Mouse (Mus musculus) cerebellum, adult (tissue): ENCODE measurements around the gene Focad.

Source experiments
- ATAC-seq: cut with Nextera tagmentation; 2 replicates; pipeline ENCODE4 v1.9.2; 2017; ENCODE audit warnings: mild to moderate bottlenecking, moderate library complexity, mixed read lengths; ENCODE audit not compliant: insufficient number of reproducible peaks, low FRiP score, low TSS enrichment

Focad gene

DNA sequence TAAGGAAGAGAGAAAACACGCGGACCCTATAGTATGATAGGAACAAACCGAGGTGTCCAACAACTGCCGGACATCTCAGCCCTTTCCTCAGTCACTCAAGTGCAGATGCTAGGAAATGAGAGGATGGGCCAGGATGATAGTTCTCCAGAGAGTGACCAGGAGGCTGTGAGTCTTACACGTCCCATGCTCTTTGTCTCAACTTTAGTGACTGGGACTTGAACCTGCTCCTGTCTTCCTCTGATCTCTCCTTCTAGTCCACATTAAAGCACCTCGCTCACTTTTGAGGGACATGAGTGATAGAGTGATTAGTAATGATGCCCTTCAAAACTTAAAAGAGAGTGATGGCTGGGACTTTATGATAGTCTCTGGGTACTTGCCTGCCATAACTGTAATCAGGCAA, 114.2 kb downstream of the Focad start:
- ATAC-seq: no peak

DNA sequence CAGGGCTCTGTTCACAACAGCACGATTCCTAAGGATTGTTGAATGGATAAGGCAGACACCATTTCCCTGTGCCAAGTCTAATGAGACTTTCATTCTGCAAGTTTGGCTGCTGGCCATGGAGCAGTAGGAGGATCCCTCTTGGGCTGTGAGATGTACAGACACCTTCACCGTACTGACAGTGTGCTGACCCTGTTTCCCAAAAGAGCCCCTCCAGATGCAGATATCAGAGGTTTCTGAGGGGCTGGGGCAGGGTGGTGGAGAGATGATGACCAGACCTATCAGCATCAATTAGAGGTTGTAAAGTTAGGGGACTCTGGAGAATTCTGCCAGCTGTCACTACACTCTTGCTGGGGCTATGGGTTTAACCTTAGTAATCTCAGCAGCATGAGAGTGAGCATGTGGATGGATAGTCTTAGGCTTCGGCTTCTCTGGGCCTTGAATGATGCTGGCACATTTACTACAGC, 115.0 kb downstream of the Focad start:
- peak; percentile 46; the same call in 1 of the 2 replicates for ATAC-seq

DNA sequence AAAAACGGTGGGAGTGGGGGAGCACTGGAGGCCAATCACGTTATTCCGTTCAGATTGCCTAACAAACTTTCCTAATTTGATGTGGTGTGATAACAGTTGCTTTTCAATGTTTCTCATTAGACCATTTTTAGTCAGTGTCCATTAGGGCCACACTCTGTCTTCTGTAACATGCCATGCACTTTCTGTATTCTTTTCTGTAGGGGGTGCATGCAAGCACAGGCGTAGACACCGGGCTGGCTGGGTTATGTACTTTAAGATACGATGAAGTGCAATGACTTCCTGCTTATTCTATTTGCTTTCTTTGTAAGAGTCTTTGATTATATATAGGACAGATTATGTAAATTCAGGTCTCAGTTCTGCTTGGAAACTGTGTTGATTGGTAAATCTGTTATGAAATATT, 116.2 kb downstream of the Focad start:
- ATAC-seq: no peak

DNA sequence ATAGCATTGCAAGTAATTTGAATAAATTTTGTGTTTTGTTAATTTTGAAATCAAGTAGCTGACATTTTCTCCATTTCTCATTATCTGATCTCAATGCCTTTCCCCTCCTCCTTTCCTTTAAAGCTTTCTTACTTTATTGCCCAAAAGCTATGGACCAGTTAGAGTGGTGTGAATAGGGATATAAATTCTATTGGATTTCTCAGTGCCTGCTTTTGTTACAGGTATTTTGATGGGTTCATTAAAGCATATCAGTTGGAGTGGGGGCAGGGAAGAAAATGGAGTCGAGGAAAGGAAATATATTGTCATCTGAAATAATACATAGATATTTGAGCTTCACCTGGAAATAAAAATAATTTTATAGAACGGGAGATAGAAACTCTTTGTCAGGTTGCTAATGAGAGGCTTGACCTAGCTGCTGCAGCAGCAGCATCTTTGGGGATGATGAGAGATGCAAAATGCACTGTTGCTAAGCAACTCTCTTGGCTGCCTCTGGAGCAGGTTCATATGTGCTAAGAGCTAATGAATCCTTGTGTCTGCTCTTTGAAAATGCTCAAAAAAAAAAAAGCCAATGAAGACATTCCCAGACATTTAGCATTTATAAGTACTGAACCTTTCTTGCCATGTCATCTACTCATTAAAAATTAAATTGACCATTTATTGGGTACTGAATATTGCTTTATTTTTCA, 116.9 kb downstream of the Focad start:
- ATAC-seq: no peak

DNA sequence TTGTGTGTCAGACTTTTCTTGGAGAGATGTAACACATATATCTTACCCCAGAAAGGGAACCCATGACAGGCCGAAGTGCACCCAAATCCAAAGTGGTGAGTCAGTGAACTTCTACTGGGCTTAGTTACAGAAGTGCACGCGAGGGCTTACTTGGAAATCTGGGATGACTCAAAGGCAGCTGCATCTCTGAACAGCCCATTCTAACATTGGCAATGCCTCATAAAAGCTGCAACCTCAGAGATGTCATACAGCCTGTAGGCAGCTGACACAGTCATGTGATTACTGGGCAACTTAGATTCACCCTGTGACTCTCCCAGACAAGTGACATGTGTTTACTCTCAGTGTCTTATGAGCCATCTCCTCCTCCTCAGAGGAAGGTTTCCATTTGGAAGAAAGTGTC, 119.5 kb downstream of the Focad start:
- no peak for ATAC-seq

DNA sequence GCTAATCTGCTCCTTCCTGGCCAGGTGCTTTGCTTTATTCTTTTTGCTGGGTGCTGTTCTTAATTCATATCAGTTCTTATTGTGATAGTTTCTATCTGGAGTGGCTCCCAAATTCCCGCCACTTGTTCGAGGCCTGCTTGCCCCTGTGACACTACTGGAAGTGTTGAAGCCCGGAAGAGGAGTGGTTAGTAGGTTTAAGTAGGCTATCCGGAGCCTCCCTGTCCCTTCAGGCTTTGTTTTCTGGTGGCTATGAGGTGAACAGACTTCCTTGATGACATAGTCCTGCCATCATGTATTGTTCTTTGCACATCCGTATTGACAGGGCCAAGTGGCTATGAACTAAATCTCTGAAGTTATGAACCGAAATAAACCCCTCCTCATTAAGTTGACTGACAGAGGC, 123.9 kb downstream of the Focad start:
- ATAC-seq: no peak

DNA sequence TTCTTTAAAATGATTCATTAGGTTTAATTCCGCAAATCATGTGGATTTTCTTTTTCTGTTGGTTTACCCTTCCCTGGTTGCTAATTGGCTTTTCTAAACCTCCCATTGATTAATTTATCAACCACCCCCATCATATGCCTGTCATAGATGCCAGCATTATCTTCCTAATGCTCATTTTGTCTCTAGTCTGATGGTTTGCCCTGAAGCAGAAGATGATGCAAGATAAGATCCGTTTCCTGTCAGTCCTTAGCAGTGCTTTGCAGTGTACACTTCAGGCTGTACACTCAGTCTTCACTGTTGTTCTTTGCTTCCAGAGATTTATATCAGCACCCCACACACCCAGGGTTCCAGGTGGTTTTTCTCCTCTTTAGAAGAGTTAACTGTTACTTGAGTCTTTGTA, 124.4 kb downstream of the Focad start:
- ATAC-seq: no peak

DNA sequence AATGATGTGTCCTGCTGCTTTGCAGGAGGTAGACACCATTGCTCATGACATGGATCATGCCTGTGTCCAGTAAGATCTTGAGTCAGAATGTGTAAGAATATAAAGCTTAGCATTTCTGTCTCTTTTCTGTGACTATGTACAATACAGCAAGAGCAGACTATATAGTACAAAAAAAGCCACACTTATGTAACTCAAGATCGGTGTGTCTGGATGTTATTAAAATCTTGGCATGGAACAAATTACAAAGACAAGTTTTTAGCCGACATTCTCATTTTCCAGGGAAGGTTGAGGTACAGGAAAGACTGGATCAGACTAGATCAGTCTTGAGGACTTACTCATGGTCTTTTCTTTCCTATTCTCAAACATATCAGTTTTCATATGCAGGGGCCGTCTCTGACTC, 136.9 kb downstream of the Focad start:
- ATAC-seq: no peak

DNA sequence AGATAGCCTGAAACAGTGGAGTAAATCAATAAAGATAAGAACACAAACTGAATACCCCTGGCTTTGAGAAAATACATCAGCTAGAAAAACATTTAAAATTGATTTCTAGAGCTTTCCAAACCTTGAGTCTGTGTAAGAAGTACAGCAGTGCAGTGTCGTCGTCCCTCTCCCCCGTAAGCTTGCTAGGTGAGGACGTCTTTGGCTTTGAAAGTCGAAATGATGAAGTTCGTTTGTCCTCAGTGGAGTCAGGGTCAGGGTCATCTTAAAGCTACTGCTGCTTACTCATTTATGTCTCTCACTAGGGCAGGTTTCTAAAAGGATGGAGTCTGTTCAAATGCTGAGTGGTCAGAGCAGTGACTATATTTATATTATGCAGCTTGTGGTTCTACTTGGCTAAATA, 141.5 kb downstream of the Focad start:
- no peak for ATAC-seq

DNA sequence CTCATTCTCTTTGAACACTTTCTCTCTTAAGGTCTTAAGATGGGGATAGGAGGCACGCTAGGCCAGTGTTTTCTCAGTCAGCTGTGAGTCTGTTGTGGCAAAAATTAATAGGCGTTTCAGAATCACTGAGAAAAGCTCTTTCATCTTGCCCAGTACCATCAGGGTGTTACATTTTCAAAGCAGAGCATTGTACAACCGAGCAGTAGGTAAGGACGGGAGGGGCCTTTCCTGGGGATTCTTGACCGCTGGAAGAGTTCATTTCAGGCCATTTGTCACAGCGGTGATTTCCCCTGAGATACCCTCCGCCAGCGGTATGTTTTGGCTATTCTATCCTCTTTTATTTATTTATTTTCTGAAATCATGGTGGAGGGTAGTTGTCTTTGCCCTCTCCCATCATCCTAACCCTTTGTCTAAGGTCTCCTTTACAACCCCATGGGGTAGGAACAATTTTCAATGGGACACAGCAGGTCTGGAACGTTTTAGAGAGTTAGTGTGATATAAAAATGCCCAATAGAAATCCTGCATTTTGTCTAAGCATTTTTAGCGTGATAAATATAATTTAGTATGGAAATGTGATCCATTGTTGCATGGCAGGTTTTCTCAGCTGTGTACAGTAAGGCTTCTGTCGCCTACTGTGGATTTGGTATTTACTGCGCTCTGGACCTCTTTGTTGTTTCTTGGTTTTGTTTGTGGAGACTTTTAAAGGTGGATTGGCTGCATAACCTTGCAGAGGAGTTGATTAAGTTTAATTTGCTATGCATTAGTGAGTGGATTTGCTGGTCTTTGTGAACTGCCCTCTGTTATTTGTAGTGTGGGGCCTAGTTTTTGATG, 142.7 kb downstream of the Focad start:
- no peak for ATAC-seq

DNA sequence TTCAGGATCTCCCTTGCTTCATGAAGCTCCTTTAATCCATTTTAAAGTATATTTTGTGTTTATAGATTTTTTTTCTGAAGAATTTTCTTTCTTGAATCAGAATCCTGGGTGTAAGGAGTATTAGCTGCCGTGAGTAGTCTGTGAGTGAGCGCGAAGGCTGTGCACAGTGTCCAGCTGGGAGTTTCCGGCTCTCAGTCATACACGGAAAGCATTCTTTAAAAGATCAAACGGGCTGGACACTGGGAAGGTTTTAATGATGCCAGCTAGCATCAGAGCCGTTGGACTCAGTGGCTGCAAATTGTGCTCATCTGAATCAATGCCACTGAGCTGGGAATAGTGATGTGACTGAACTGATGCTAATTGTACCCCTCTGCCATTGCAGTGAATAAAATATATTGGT, 143.9 kb downstream of the Focad start:
- ATAC-seq: no peak

DNA sequence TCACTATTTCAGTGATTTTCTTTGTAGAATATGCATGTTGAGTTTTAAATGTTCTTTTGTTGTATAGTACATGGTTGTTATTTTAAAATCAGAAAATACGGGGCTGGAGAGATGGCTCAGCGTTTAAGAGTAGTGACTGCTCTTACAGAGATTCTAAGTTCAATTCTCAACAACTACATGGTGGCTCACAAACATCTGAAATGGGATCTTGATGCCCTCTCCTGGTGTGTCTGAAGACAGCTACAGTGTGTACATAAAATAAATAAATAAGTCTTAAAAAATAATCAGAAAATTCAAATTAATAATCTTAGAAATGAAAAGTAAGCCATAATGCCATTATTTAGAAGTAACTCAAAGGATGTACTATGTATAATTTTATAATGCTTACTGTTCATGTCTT, 149.4 kb downstream of the Focad start:
- no peak for ATAC-seq

DNA sequence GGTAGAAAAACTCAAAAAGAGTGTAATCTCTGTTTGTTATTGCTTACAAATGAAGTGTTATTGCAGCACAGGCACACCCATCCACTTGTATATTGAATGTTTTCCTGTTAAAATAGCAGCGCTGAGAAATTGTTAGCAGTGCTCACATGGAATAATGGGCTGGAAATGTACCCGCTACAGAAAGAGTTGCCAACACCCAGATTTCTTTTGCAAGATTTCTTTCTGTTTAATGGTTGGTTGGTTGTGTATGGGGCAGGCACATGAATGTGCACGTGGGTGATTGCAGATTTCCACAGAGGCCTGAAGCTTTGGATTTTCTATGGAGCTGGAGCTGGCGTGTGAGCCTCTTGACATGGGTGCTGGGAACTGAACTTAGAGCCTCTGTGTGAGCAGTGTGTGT, 151.1 kb downstream of the Focad start:
- no peak for ATAC-seq

DNA sequence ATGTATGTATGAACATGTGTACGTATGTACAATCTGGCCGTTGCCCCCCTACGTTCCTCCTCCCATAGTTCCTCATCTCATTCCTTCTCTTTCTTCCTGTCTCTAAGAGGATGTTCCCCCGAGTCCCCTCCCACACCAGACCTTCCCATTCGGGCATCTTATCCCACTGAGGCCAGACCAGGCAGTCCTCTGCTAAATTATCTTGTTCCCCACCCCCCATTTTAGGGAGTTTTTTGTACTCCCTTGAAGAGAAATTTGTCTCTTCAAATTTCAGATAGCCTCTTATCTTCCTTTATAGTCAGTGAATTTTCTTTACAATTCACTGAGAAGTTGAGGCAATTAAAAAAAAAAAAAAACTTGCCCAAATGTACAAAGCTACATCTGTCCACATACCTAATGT, 166.9 kb downstream of the Focad start:
- no peak for ATAC-seq

DNA sequence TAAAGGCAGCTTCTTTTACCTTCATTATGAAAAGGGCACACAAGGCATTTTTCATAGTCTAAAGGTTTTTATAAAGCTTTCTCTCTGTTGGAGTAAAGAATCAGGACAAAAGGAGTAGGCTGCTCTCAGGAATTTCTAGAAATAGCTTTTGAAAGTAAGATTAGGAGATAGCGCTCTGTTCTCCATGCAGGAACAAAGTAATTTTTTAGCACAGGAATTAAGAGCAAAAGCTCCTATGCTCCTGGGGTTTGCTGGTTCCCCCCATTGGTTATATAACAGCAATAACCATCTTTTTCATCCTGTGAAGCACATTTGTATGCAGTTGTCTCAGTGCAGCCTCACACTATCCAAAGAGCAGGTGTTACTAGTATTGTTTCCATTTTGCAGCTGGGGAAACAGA, 170.1 kb downstream of the Focad start:
- no peak for ATAC-seq

DNA sequence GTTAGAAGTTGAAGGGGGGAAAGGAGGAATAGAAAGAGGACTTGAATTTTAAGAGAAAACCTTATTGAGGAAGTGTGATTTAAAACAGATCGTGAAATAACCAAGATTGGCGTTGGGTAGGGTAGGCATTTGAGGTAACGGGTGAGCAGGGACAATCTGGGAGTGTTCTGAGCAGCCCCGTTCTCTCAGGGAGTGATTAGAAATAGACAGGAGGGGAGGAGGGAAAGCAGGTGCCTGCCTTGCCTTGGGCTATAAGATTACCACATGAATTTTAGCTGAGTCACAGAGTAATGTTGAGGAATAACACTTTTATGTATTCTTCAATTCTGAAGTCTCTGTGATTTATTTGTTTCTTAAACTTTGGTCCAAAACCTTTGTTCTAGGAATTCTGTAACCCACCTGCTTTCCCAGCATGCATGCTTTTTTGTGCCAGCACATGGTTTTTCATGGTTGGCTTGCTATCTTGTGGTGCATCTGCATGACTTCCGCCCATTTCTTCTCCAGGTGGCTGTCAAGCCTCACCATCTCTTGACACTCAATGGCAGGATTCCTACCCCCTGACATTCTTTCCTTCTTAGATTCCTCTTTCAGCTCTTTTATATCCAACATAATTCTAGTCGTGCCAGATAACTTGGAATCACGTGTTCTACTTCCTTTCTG, 176.1 kb downstream of the Focad start:
- ATAC-seq: peak; percentile 88

DNA sequence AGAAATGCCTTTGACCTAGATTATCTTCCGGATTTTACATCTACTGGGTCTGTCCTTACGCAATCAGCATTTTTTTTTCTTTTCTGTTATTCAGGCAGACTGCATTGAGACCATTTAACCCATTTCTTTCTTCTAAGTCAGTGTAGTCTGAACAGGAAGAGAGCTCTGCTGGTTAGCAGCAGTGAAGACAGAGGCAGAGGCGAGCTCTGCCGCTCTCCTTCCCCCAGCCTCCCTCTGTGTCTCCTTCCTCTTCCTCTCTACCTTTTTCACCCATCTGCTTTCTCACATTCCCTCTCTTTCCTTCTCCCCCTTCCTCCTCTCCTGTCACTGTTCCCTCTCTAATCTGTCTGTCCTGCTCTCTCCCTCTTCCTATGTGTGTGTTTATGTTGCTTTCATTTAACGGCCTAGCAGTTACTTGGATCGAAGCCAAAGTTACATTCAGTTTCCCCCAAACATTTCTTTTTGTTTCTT, 181.2 kb downstream of the Focad start:
- no peak for ATAC-seq

DNA sequence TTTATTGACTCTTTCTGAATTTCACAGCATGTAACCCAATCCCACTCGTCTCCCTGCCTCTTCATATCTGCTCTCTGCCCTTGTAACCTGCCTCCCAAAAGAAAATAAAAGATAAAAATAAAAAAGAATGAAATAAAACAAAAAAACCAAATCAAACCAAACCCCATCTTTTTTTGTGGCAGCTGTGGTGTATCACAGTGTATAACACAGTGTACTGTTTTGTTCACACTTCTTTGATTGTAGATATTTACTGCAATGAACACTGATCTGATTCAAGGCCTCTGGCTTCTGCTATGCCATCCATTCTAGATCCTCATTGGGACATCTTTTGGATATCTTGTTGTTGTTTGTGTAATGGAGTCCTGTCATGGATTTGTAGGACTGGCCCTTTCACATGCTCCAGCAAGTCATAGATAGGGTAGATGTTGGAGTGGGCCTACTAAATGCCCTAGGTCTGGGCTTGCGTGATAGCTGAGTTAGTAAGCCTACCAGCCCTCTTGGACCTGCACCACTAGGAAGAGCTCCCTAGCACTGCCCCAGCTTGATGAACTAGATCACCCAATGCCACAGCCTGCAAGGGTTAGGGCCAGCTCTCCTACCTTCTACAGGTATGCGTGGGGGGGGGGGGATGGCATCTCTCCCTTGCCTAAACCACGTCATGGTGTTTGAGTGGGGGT, 181.8 kb downstream of the Focad start:
- ATAC-seq: no peak

DNA sequence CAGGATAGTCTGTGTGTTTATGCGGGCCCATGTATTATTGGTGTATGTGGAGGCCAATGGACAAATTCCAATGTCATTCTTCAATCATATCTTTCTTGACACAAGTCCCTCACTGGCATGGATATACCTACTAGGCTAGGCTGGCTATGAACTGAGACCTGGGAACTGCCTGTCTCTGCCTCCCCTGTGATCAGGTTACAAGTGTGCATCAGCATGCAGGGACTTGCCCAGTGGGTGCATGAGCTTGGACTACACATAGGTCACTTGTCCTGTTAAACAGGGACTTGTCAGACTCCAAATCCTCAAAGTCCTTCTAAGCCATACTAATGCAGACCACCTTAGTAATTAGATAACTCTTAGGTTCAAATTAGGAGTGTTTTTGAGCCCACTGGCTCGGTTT, 184.1 kb downstream of the Focad start:
- ATAC-seq: no peak

DNA sequence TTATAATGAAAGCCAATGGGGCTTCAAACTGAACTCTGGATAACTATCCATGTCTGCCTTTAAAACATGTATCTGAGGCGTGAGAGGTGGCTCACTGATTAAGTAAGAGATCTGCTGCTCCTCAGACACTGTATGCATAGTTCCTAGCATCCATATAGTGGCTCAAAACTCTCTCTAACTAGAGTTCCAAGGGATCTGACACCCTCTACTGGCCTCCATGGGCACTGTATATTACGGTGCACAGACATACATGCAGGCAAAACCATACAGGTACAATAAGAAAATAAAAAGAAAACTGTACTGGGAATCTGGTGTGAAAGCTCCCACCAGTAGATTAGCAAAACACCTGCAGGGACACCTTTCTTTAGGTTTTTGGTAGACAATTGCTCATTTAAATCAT, 186.1 kb downstream of the Focad start:
- ATAC-seq: no peak

DNA sequence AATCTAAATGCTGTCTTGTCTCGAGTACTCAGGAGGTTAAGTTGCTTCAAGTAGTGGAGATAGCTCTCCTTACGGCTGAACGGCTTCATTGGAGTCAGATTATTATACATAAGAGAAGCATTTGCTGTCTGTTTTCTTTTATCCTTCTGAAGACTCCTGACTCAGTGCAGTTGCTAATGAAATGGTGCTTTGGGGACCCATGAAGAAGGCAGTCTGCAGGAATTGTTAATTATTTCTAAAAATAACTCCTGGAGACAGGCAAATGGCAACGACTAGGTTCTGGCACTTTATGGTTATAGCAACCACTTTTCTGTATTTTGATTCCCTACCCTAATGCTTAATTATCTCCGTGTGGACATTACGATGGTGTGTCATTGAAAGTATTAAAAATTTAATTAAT, 201.1 kb downstream of the Focad start:
- ATAC-seq: no peak
